Mouse (Mus musculus) thymus, postnatal 36 days (tissue): ENCODE measurements around the gene AC161166.1.

Experiments used
- DNase-seq, 2 experiments: peaks; one replicate each; pipeline ENCODE4 v3.0.0; 2022; ENCODE audit warnings: mixed read lengths in 2 of 2

The AC161166.1 gene

GRCm38 (mm10) chr7:24512355-24512754, at the start of gene AC161166.1:
Gene AC161166.1, minus strand, starts transcription at chr7:24512455.
- DNase-seq = no peak

GRCm38 (mm10) chr7:24561450-24561849, 49.2 kb upstream of the AC161166.1 start:
- DNase-seq = no peak

- no peak for DNase-seq
These were observed 43.5 kb upstream of the AC161166.1 start for GRCm38 (mm10) chr7:24555786-24556185.

- DNase-seq = no peak
These were observed 39.9 kb upstream of the AC161166.1 start for GRCm38 (mm10) chr7:24551985-24552759.

GRCm38 (mm10) chr7:24547534-24548036, 35.3 kb upstream of the AC161166.1 start:
- no peak for DNase-seq

- peak; percentile 97 for DNase-seq
These were observed 34.6 kb upstream of the AC161166.1 start for GRCm38 (mm10) chr7:24546634-24547389.

GRCm38 (mm10) chr7:24546068-24546614, 33.9 kb upstream of the AC161166.1 start, which contains the start of the genes Pinlyp and Xrcc1:
Gene Pinlyp, minus strand, starts transcription at chr7:24546118.
Gene Xrcc1, plus strand, starts transcription at chr7:24546289.
- DNase-seq = peak in 1 of 2 experiments; percentile 24

- DNase-seq = no peak
These were observed 32.3 kb upstream of the AC161166.1 start for GRCm38 (mm10) chr7:24544506-24544905.

- DNase-seq = no peak
These were observed 27.4 kb upstream of the AC161166.1 start for GRCm38 (mm10) chr7:24539686-24540085.

- no peak for DNase-seq
These were observed 26.4 kb upstream of the AC161166.1 start for GRCm38 (mm10) chr7:24538701-24539100.

- DNase-seq = no peak
These were observed 25.9 kb upstream of the AC161166.1 start for GRCm38 (mm10) chr7:24538154-24538553.

- DNase-seq = no peak
These were observed 25.3 kb upstream of the AC161166.1 start for GRCm38 (mm10) chr7:24537591-24537990.

- DNase-seq = no peak
These were observed 24.8 kb upstream of the AC161166.1 start for GRCm38 (mm10) chr7:24537081-24537480.

GRCm38 (mm10) chr7:24534301-24534700, 22.0 kb upstream of the AC161166.1 start:
- DNase-seq = no peak

- no peak for DNase-seq
These were observed 21.6 kb upstream of the AC161166.1 start for GRCm38 (mm10) chr7:24533806-24534205.

GRCm38 (mm10) chr7:24533031-24533571, 20.8 kb upstream of the AC161166.1 start:
- DNase-seq = no peak

GRCm38 (mm10) chr7:24531211-24531971, 19.1 kb upstream of the AC161166.1 start:
- DNase-seq = peak; percentile 69 to 73

GRCm38 (mm10) chr7:24530062-24530931, 18.0 kb upstream of the AC161166.1 start, which contains the start of gene Irgq:
Gene Irgq, plus strand, starts transcription at chr7:24530689.
- peak; percentile 97 to 98 for DNase-seq

GRCm38 (mm10) chr7:24529580-24529979, 17.3 kb upstream of the AC161166.1 start:
- no peak for DNase-seq

- no peak for DNase-seq
These were observed 16.6 kb upstream of the AC161166.1 start for GRCm38 (mm10) chr7:24528861-24529260.
